Mouse (Mus musculus) heart, embryonic 10.5 days (tissue): ENCODE results near the gene Shb. TPM values are rescaled to one million over a fixed set of nuclear protein-coding genes. Genes with fewer than 3 reads are reported as not detected.
A peak's percentile ranks its signal among the peaks of the same experiment; 100 is the strongest.

Experiments
- DNase-seq: peaks from one replicate; pipeline ENCODE4 v3.0.0-alpha.2; 2017; ENCODE audit warnings: low spot score
- H3K27ac ChIP-seq: fragments of 300-500 bp; sonication (generic); 2 replicates; pipeline ENCODE4 v1.5.1; 2016; ENCODE audit warnings: mild to moderate bottlenecking
- H3K27me3 ChIP-seq: fragments of 300-500 bp; sonication (generic); 2 replicates; pipeline ENCODE4 v1.6.1; 2016; ENCODE audit warnings: mild to moderate bottlenecking; ENCODE audit not compliant: poor library complexity, insufficient read depth, severe bottlenecking
- H3K36me3 ChIP-seq: fragments of 300-500 bp; sonication (generic); 2 replicates; pipeline ENCODE4 v1.6.1; 2016; ENCODE audit warnings: mild to moderate bottlenecking, moderate library complexity
- H3K4me1 ChIP-seq: fragments of 300-500 bp; sonication (generic); 2 replicates; pipeline ENCODE4 v1.6.1; 2016; ENCODE audit warnings: mild to moderate bottlenecking
- H3K4me3 ChIP-seq: fragments of 300-500 bp; sonication (generic); 2 replicates; pipeline ENCODE4 v1.5.1; 2016; ENCODE audit warnings: mild to moderate bottlenecking, moderate library complexity
- H3K9me3 ChIP-seq: fragments of 300-500 bp; sonication (generic); 2 replicates; pipeline ENCODE4 v1.6.1; 2016; ENCODE audit warnings: mild to moderate bottlenecking, moderate library complexity
- WGBS: fragments of 180-500 bp; shearing (Covaris S2); methylation state at CpG from one replicate; pipeline ENCODE4 v1.1.7; 2016; 5-methylcytosine and 5-hydroxymethylcytosine counted together
- polyA plus RNA-seq: library from polyadenylated mRNA; unstranded; fragments of >200 nt; fragmentation: Nextera tagmentation; extraction: Ambion mirVana; gene quantifications from 2 replicates; pipeline ENCODE4 v1.2.1, GENCODE M21; 2016

Gene Shb
- polyA plus RNA-seq, 1 experiment from 2014 or later: 8.2 TPM

- no peaks in the 10 kb centered on the region for H3K9me3 ChIP-seq
- DNase-seq: no peak
- H3K36me3 ChIP-seq: peaks cover 11% of the 10 kb centered on the region
- WGBS: 81% methylated on average over 13 of the region's 13 CpGs
- peaks cover 90% of the 10 kb centered on the region for H3K4me1 ChIP-seq
- no peak overlapping the region for H3K4me3 ChIP-seq
- H3K27ac ChIP-seq: peak overlapping the region; percentile 82
- H3K27me3 ChIP-seq: peaks cover 12% of the 10 kb centered on the region; the same call in 1 of the 2 replicates
Observed at GRCm38 (mm10) chr4:45482271-45482670, 50.0 kb downstream of the Shb start.

- peaks cover 94% of the 10 kb centered on the region for H3K4me1 ChIP-seq
- 0 out of 2 replicates have a peak, but pooled peaks cover 4% of the 10 kb centered on the region for H3K36me3 ChIP-seq
- 80% methylated on average over 5 of the region's 5 CpGs for WGBS
- peak overlapping the region; percentile 87; the same call in 1 of the 2 replicates for H3K27ac ChIP-seq
- no peaks in the 10 kb centered on the region for H3K9me3 ChIP-seq
- peaks cover 12% of the 10 kb centered on the region; the same call in 1 of the 2 replicates for H3K27me3 ChIP-seq
- H3K4me3 ChIP-seq: no peak overlapping the region
- no peak for DNase-seq
Observed at GRCm38 (mm10) chr4:45481431-45481830, 50.8 kb downstream of the Shb start.

DNA sequence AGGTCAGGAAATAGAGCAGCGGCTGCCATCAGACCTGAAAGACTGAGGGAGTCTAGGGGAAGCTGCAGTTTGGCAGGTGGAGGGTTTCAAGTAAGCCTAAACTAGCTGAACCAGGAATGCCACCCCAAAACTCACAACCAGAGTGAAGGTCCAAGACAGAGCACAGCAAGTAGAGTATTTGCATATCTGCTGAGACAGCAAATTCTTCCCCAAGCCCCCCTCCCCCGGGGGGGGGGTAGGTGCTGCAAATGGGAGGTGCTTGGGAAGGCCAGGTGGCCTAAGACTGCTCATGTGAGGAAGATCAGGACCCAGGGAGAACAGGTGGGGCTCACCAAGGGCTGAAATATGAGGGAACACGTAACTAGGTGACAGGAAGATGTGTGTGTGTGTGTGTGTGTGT lies 51.7 kb downstream of the Shb start:
- 0 out of 2 replicates have a peak, but pooled peaks cover 6% of the 10 kb centered on the region for H3K36me3 ChIP-seq
- H3K4me1 ChIP-seq: peaks cover 99% of the 10 kb centered on the region
- H3K9me3 ChIP-seq: no peaks in the 10 kb centered on the region
- WGBS: 72% methylated on average over 3 of the region's 3 CpGs
- peak overlapping the region; percentile 87 for H3K27ac ChIP-seq
- DNase-seq: no peak
- peaks cover 12% of the 10 kb centered on the region; the same call in 1 of the 2 replicates for H3K27me3 ChIP-seq
- H3K4me3 ChIP-seq: no peak overlapping the region

GRCm38 (mm10) chr4:45479433-45479832 lies 52.8 kb downstream of the Shb start:
- 0 out of 2 replicates have a peak, but pooled peaks cover 6% of the 10 kb centered on the region for H3K36me3 ChIP-seq
- H3K4me3 ChIP-seq: no peak overlapping the region
- peak overlapping the region; percentile 87 for H3K27ac ChIP-seq
- peaks cover 12% of the 10 kb centered on the region; the same call in 1 of the 2 replicates for H3K27me3 ChIP-seq
- H3K4me1 ChIP-seq: peaks cover 100% of the 10 kb centered on the region
- DNase-seq: no peak
- 78% methylated on average over 10 of the region's 10 CpGs for WGBS
- H3K9me3 ChIP-seq: no peaks in the 10 kb centered on the region

- Histone ChIP-seq H3K4me1 (peaks cover 100% of the 10 kb centered on the region), H3K9me3 (no peaks in the 10 kb centered on the region), H3K4me3 (no peak overlapping the region), H3K27ac (peak overlapping the region; percentile 87), H3K27me3 (peaks cover 12% of the 10 kb centered on the region; the same call in 1 of the 2 replicates), H3K36me3 (0 out of 2 replicates have a peak, but pooled peaks cover 6% of the 10 kb centered on the region)
- 54% methylated on average over 7 of the region's 7 CpGs for WGBS
- DNase-seq: no peak
Observed at GRCm38 (mm10) chr4:45478178-45478577, 54.1 kb downstream of the Shb start.

DNA sequence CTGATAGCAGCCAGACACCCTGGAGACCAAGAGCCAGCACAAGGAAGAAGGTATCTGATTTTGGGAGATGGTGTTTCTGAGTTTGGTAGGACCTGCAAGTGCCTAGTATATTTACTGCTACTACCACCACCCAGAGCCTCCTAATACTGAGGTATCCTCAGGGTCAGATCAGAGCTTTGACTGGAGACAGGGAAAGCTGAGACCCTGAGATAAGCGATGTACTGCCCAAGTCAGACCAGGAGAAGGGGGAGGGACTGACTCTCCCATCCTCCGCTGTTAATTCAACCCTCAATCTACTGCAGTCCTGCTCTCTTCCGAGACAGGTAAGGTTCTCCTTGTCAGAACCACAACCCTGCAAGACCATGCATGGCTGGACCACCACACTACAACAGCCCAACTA lies 55.2 kb downstream of the Shb start:
- Histone ChIP-seq H3K4me3 (no peak overlapping the region), H3K4me1 (peaks cover 100% of the 10 kb centered on the region), H3K9me3 (no peaks in the 10 kb centered on the region), H3K27ac (peak overlapping the region; percentile 87), H3K36me3 (0 out of 2 replicates have a peak, but pooled peaks cover 2% of the 10 kb centered on the region), H3K27me3 (peaks cover 12% of the 10 kb centered on the region; the same call in 1 of the 2 replicates)
- DNase-seq: no peak
- 22% methylated on average over 3 of the region's 3 CpGs for WGBS

GRCm38 (mm10) chr4:45474832-45475231 lies 57.4 kb downstream of the Shb start:
- H3K4me3 ChIP-seq: no peak overlapping the region
- H3K9me3 ChIP-seq: no peaks in the 10 kb centered on the region
- H3K36me3 ChIP-seq: peaks cover 11% of the 10 kb centered on the region
- H3K27ac ChIP-seq: peak overlapping the region; percentile 87
- DNase-seq: no peak
- WGBS: 38% methylated on average over 5 of the region's 5 CpGs
- H3K4me1 ChIP-seq: peaks cover 96% of the 10 kb centered on the region
- H3K27me3 ChIP-seq: peaks cover 12% of the 10 kb centered on the region; the same call in 1 of the 2 replicates

DNA sequence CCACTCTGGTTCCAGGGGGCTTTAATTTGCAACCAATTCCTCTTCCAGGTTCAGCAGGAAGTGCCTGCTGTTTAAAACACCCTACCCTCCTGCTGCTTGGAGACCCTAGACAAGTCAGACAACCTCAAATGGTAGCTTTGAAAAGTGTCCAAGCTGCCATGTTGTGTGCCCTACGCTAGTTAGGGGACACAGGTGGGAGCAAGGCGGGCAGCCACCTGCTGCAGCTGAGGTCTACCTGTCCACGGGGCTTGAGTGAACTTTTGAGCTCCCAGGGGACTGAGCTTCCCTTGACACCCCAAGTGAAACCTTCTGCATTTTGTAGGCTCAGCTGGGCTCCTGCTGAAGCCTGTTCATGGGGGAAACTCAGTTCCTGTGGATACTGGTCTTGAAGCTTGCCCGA lies 58.1 kb downstream of the Shb start:
- Histone ChIP-seq H3K36me3 (peaks cover 11% of the 10 kb centered on the region), H3K4me3 (no peak overlapping the region), H3K9me3 (no peaks in the 10 kb centered on the region), H3K27ac (peak overlapping the region; percentile 87), H3K4me1 (peaks cover 96% of the 10 kb centered on the region), H3K27me3 (peaks cover 11% of the 10 kb centered on the region; the same call in 1 of the 2 replicates)
- DNase-seq: no peak
- WGBS: 87% methylated on average over 4 of the region's 4 CpGs

GRCm38 (mm10) chr4:45473129-45473528 lies 59.1 kb downstream of the Shb start:
- Histone ChIP-seq H3K9me3 (no peaks in the 10 kb centered on the region), H3K4me3 (no peak overlapping the region), H3K36me3 (peaks cover 11% of the 10 kb centered on the region), H3K27ac (peak overlapping the region; percentile 87), H3K4me1 (peaks cover 94% of the 10 kb centered on the region), H3K27me3 (0 out of 2 replicates have a peak, but pooled peaks cover 1% of the 10 kb centered on the region)
- 20% methylated on average over 11 of the region's 11 CpGs for WGBS
- DNase-seq: peak; percentile 86

- no peak overlapping the region for H3K4me3 ChIP-seq
- H3K27me3 ChIP-seq: no peaks in the 10 kb centered on the region
- H3K27ac ChIP-seq: peak overlapping the region; percentile 87
- H3K4me1 ChIP-seq: peaks cover 94% of the 10 kb centered on the region
- WGBS: 74% methylated on average over 6 of the region's 6 CpGs
- peaks cover 12% of the 10 kb centered on the region for H3K36me3 ChIP-seq
- no peak for DNase-seq
- H3K9me3 ChIP-seq: no peaks in the 10 kb centered on the region
Observed at GRCm38 (mm10) chr4:45472706-45473105, 59.6 kb downstream of the Shb start.

- no peak overlapping the region for H3K4me3 ChIP-seq
- H3K27me3 ChIP-seq: no peaks in the 10 kb centered on the region
- no peaks in the 10 kb centered on the region for H3K9me3 ChIP-seq
- peaks cover 12% of the 10 kb centered on the region for H3K36me3 ChIP-seq
- peak; percentile 79 for DNase-seq
- WGBS: 32% methylated on average over 11 of the region's 11 CpGs
- H3K4me1 ChIP-seq: peaks cover 94% of the 10 kb centered on the region
- peak overlapping the region; percentile 87 for H3K27ac ChIP-seq
Observed at GRCm38 (mm10) chr4:45471654-45472556, 60.4 kb downstream of the Shb start.

DNA sequence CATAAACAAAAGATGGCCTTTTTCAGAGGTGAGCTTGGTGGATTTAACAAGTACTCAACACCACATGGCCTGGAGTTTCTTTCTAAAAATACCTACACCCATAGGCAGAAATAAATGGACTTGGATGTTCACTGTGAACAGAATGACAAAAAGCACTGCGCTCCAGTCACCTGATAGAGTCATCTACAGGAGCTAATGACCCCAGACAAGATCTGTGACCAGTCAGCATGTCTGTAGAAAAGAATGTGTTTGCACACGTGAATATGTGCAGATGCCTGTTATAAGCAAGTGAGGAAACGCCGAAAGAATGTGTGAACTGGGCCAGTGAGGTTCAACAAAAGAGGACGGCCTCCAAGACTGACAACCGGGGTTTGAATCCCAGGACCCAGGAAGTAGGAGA lies 63.2 kb downstream of the Shb start:
- Histone ChIP-seq H3K4me1 (peaks cover 88% of the 10 kb centered on the region), H3K4me3 (no peak overlapping the region), H3K36me3 (peaks cover 17% of the 10 kb centered on the region), H3K27ac (peak overlapping the region; percentile 79), H3K27me3 (no peaks in the 10 kb centered on the region), H3K9me3 (no peaks in the 10 kb centered on the region)
- 35% methylated on average over 6 of the region's 6 CpGs for WGBS
- no peak for DNase-seq

- H3K27ac ChIP-seq: peak overlapping the region; percentile 79
- WGBS: 72% methylated on average over 6 of the region's 6 CpGs
- peaks cover 17% of the 10 kb centered on the region for H3K36me3 ChIP-seq
- peaks cover 83% of the 10 kb centered on the region for H3K4me1 ChIP-seq
- no peaks in the 10 kb centered on the region for H3K9me3 ChIP-seq
- 0 out of 2 replicates have a peak overlapping the region, but pooled peaks have one; percentile 4 for H3K4me3 ChIP-seq
- no peaks in the 10 kb centered on the region for H3K27me3 ChIP-seq
- no peak for DNase-seq
Observed at GRCm38 (mm10) chr4:45468507-45468906, 63.8 kb downstream of the Shb start.
